Mouse (Mus musculus) cerebellum, postnatal 25 days (tissue): ENCODE data around the gene Apold1.

Experiments
- DNase-seq, 2 experiments: peaks; one replicate each; pipeline ENCODE4 v3.0.0; 2021; ENCODE audit warnings: mixed read lengths in 2 of 2

Gene Apold1

DNA sequence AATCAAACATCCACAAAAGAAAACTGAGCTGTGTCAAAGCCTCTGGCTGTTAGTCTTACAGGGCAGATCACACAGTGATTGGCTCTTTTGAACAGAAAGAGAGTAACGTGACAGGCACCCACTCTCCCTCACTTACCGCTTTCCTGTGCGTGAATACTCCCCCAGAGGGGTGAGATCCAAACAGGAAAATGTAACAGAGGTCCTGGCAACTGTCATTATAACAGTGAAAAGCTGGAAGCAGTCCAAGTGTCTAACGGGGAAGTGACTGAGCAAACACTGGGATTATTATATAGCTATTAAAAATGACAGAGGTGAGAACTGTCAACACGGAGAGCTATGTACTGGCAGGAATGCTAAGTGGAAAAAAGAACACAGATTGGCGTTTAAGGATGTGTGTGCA, 4.9 kb upstream of the Apold1 start:
- DNase-seq = no peak

DNA sequence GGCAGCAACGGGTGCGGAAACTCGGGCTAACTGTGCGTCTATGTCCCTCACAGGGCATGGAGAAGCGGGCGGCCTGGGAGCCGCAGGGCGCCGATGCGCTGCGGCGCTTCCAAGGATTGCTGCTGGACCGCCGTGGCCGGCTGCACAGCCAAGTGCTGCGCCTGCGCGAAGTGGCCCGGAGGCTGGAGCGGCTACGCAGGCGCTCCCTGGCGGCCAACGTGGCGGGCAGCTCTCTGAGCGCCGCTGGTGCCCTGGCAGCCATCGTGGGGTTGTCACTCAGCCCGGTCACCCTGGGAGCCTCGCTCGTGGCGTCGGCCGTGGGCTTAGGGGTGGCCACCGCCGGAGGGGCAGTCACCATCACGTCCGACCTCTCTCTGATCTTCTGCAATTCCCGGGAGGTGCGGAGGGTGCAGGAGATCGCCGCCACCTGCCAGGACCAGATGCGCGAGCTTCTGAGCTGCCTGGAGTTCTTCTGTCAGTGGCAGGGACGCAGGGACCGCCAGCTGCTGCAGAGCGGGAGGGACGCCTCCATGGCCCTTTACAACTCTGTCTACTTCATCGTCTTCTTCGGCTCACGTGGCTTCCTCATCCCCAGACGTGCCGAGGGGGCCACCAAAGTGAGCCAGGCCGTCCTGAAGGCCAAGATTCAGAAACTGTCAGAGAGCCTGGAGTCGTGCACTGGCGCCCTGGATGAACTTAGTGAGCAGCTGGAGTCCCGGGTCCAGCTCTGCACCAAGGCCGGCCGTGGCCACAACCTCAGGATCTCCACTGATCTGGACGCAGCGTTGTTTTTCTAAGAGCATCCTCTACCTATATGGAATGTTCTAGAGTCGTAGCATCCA, 2.2 kb downstream of the Apold1 start:
- DNase-seq = peak; percentile 91 to 96

DNA sequence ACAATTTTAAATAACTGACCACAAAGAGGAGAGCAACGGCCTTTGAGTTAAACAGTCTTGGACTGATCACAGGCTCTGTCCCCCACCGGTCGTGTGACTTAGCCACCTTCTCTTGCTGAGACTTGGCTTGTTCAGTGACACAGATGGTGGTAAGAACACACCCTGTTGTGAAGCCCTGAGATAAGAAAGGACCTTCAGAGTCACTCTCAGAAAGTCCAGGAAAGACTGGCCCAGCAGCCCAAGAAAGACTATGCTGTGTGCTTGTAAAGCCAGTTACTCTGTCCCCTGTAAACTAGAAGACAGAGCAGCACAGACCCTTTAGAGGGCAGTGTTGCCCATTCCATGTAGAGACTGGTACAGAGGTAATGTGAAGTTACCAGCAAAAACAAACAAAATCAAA, 3.2 kb downstream of the Apold1 start:
- DNase-seq = peak; percentile 26 to 49

DNA sequence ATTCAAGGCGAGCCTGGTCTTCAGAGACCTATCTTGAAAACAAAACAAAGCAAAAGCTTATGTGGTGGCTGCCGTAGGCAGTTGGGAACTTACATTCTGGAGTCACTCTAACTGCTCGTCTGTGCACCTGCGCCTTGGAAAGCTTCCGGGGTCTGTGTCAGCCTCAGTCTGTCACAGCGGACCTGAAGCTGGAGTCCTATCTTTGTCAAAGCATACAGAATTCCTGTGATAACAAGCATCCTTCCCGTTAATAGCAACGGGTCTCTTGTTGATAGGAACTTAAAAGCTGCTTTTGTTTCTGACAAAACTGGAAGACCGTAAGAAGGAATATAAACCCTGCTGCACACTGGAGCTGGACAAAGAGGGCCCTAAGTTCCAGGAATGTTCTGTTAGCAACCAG, 6.9 kb downstream of the Apold1 start:
- no peak for DNase-seq

DNA sequence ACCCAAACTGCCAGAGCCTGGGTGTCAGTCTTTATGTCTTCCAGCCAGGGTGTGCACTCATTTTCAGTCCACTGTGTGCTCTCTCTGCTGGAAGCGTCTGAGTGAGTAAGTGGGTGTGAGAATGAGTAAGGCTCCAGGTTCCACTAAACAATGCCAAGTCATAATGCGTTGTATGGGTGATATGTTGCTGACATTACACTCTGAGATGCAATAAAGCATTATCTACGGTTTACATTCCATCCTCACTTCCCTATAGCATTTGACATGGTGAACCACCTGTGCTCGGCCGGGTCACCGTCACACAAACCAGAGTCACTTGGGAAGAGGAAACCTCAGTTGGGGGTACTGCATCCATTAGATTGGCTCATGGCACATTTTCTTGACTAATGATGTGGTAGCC, 9.2 kb downstream of the Apold1 start:
- no peak for DNase-seq

DNA sequence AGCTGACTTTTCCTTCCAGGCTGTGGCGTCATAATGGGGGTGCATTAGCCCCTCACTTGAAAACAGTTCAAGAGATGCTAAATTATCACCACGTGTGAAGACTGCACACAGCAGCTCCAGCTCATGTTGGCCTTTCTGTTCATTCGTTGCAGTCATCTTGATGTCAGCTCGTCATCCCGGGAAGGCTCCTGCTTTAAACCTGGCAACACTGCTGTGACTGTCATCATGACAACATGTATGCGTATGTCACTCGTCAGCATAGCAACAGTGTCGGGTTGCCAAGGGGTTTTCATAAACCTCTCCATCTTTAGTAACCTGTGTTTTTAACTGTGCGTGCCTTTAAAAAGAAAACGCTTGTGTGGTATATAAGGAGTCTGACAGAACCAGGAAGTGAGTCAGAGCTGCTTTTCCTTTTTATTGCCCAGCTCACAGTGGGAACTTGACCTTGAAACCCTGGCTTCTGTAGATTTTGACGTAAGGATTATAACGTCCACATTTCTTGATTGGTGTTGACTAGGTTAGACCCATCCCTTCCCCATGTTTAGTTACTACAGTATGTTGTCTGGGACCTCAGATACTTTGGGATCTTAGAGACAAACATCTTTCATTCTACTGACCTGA, 12.6 kb downstream of the Apold1 start:
- DNase-seq = no peak

DNA sequence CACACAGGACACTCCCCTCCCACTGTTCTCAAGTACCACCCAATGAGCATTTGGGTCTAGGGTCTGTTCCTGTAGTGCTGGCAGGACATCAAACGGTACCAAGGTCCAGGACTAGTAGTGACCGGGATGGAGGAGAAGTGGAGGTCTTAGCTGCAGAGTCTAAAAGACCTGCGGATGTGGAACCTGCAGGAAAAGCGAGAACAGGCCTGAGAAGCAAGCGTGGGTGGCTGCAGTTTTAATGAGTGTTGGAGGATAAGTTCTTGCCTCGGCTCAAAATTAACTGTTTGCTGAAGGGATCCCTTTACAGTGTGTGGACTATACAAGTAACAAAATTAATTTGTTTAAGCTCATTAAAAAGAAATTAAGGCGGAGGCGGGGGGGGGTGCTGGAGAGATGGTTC, 13.5 kb downstream of the Apold1 start:
- no peak for DNase-seq

DNA sequence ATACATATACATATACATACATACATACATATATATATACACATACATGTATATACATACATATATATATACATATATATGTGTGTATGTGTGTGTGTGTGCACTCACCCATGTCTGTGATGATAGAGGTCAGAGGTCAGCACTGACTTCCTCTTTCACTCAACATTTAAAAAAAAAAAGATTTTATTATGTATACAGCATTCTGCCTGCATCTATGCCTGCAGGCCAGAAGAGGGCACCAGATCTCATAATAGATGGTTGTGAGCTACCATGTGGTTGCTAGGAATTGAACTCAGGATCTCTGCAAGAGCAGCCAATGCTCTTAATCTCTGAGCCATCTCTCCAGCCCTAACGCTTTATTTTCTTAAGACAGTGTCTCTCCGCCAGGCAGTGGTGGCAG, 15.4 kb downstream of the Apold1 start:
- DNase-seq = no peak

DNA sequence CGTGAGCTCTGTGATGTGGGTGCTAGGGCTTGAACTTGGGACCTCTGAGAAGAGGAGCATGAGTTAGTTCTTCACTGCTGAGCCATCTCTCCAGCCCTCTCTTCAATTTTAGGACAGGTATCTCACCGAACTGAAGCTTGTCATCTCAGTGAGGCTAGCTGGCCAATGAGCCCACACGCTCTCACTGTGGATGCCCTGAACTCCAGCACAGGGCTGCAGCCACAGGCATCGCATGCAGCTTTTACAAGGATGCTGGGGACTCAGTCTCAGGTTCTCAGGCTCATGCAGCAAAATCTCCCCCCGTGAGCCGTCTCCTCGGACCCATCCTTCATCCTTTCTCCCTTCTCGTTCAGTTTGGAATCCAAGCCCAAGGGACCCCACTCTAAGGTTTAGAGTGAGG, 16.6 kb downstream of the Apold1 start:
- DNase-seq = no peak

DNA sequence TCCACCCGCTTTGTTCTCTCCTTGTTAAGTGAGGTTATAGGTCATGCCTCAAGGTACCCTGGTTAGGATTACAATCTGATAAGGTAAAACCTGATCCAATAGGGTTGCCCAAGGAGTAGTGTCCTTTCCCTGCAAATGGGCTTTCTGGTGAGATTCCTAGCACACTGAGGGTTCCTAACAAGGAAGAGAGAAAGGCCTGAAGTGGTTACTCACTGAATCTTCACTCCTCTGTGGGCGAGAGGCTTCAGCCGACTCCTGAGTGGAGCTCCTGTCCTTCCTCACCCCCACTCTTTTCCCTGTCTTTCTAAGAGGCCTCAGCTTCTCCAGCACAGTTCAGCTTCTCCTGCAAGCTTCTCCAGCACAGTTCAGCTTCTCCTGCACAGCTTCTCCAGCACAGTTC, 17.3 kb downstream of the Apold1 start:
- no peak for DNase-seq

DNA sequence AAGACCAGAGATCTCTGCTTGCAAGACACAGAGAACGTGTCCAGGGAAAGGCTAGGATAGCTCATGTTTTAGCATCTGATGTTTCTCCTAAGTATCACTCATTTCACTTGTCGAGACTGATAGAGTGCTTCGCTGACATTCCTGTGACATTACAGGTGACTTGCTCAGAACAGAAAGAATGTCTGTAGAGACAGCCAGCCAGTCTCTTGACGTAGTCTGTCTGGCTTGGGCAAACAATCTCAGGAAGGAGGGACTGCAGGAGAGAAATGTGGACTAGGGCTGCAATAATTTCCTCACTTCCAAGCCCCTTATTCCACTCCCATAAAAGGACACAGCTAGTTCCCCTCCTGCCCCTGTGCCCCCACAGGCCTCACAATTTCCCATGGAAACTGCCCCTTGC, 18.8 kb downstream of the Apold1 start:
- DNase-seq = no peak

DNA sequence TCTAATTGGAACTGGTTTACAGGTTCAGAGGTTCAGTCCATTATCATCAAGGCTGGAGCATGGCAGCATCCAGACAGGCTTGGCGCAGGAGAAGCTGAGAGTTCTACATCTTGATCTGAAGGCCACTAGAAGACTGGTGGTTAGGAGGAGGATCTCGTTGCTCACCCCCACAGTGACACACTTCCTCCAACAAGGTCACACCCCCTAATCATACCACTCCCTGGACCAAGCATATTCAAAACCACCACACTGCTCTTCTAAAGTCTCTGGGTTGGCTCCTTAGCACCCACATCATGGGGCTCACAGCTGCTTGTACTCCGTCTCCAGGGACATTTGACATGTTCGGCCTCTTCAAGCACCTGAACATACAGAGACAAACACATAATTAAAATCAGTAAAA, 20.5 kb downstream of the Apold1 start:
- no peak for DNase-seq

DNA sequence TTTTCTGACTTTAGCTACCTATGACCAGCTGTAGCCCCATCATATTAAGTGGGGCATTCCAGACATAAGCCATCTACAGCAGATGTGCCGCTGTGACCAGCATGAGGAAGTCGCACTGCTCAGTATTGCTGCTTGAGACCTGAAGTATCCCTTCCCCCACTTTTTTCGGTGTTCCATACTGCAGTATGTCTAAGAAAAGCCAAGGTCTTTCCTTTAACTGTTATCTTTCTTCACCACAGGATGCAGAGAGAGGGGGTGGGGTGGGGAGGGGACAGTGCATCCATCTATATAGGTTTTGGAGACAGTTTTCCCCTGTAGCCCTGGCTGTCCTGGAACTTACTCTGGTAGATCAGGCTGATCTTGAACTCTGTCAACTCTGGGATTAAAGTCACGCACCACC, 24.9 kb downstream of the Apold1 start:
- DNase-seq = no peak

DNA sequence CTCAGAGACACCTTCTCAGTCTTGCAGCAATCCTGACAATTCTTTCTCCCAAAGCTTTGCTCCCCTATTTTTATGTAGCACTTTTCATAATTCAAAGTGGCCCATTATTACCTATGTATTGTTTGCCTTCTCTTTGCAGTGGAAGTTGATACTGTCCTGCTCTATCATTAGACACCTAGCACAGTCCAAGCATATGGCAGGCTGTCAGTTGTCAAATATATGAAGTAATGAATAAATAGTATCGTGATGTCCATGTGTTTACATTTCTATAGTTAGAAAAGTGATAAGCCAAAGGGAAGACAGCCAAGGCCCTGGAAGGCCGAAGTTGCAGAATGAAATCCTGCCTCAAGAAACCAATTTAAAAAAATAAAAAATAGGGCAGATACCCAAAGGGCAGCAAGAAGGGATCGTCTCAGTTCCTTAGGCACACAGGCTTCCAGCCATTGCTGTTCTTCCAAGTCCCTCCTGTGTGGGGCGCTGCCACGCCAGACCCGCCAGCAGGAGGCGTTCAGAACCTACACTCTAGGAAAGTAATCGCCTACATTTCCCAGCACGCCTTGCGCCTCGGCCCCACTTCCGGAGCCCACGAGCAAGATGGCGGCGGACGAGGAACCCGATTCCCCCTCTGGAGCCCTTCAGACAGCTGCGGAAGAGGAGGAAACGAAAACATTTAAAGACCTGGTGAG, 29.7 kb downstream of the Apold1 start, which contains the start of gene Ddx47:
TSS of gene Ddx47 (plus strand) at position 565 of the 686 bp plus-strand sequence.
- peak; percentile 95 to 97 for DNase-seq

DNA sequence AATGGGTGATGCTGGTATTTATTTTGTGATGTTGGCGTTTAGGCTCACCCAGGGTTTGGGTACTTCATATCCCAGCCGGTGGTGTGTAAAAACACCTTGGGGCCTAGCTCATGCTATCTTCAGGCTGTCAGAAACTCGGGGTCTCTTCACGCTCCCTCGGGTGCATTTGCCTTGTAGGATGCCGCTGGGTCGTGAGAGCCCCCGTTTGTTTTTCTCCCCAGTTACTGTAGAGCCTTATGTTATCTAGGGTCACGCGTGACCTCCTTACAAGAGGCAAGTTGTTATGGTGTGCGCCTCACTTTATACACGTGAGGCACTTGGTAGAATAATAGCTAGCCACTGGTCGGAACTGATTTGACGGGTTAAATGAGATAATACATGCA, 30.2 kb downstream of the Apold1 start:
- no peak for DNase-seq

DNA sequence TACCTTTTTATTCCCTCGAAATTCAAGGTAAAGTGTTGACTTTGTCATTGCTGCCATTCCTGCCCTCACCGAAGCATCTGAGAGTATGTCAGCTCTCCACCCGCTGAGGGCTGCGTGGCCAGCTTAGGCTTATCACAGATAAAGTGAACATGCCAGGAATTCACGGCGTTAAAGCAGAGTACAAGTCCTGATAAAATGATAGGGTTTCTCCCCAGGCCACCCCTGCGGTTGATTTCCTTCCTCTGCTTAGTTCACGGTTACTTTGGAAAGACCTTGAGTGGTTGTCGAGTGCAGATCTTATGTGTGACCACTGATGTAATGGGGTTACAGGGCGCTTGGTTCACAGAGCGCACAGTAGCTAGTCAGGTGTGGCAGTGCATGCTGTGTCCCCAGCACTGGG, 35.7 kb downstream of the Apold1 start:
- DNase-seq = no peak

DNA sequence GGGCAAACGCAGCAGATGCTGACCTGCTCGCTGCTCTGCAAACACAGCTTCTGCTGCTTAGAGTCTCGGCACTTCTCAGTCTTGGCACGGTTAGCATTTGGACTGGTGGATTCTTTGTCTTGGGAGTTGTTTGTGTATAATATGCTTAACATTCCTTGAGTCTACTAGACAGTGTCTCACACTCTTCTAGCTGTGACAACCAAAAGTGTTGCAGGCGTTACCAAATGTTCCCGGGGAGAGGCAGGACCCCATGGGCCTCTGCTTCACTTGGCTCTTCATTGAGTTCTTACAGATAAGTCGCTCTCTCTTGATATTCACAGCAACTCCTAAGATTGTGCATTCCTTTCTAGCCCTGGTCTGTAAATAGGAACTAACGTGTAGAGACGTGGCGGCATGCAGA, 38.0 kb downstream of the Apold1 start:
- no peak for DNase-seq

DNA sequence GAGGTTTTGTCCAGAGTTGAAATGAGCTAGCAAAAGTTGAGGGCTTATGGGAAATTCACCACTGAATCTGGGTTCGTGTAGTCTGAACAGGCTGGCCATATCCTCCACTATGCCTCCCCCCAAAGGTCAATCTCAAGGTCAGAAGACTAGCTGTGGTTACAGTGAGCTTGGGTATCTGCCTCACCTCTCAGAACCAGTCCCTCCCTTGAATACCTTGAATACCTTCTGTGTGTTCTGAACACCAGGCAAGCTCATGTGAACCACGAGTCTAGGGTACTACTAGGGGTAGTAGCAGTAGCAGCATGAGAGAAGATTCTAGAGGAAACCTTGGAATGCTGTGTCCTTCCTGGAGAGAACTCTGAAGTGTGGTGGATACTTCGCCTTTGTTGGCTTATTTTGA, 40.1 kb downstream of the Apold1 start:
- no peak for DNase-seq

DNA sequence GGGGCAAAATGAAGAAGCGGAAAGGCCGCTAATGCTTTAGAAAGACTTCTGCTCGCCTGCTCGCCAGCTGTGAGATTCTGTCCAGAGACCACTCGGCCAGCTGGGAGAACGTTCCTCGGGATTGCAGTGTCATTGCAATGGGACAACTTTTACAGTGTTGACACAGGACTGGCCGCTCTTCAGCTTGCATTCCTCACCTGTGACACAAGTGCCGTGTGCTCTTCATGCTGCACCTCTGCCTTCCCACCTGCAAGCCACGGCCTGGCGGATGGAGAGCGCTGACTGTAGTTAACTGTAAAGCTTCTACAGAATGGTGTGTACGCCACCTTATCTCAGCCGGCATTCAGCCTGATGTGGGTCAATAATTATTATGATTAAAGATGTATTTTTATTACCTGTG, 41.9 kb downstream of the Apold1 start:
- no peak for DNase-seq

DNA sequence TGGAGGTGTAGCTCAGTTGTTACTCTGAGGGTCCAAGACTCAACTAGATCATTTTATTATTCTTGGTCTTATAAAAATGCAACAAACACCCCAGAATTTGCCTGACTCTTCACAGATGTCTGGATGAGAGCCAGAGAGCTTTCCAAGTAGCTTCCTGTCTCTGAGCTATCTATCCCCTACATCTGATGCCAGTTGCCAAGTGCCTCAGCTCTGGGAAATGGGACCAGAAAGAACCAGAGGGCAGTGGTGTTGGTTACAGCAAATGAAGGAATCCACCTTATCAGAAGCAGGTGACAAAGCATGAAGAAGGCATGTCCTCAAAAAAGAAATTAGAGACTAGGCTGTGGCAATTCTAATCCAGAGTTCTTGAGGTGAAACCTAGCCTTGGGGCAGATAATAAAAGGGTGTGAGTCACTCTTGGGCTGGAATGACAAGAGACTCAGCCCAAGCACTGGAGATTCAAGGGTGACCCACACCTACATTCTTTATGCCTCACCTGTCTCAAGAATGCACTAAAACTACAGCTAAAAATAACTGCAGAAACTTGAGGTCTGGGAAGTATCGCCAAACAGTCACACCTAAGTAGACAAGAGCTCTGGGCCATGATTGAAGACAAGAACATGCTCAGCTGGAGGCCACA, 43.4 kb downstream of the Apold1 start:
- no peak for DNase-seq

DNA sequence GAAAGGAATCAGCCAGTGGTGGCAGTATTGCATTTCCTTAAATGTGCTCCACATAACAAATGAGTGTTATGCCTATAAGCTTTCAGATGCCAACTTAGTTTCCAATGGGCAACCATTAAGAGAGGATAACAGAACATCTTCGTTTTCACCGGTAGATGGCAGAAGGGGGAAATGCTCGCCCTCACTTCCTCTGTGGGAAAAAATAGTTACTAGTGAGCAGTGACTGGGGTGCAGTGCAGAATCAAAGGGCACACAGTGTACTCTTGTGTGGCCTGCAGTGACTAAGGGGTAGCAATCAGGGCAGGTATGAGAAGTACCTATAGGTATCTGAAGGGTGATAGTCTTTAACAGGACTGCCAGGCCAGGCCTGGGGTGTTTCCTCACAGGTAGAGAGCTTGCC, 44.7 kb downstream of the Apold1 start:
- peak in 1 of 2 experiments; percentile 13 for DNase-seq

DNA sequence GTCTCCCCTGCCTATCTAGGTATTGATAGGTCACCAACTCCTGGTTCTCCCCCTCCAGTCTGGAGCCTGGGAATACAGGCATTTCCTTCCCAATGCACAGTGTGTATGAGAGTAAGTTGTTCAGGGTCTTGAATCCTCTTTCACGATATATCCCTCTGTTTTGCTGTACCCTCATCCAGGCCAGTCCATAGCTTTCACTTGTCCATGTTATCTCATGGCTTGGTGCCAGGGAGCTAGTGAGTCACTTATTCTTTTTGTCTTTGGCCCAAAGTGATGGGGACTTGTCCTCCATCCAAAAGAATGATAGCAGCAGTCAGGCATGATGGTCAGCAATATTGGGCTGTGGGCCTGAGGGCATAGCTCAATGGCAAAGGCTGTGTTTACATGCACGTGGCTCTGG, 45.2 kb downstream of the Apold1 start:
- no peak for DNase-seq

DNA sequence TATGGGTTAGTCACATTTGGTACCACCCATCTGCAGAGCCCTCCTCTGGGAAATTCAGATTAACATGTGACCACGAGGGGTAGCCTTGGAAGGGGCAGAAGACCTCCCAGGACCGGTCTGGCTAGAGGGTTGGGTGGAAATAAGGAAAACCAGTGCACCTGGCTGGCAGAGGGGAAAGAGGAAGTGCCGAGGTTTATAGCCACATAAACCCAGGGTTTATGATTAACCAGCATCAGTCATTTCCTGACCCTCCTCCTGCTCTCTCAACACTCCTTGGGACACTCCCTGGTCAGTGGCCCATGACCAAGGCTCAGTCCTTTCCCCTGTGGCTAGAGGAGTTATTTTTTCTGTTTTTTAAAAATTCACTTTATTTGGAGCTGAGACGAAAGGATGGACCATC, 47.7 kb downstream of the Apold1 start:
- DNase-seq = no peak
